Comparison of ENCODE assay signal across 11 mouse cellular contexts in genomic region chr13:34156840-34157185, GRCm38 (mm10). TPM values are rescaled to one million over a fixed set of nuclear protein-coding genes. Genes with fewer than 3 reads are reported as not detected.
DNase-seq lines count a peak whose midpoint lies in the region; ATAC-seq and TF ChIP-seq lines count a peak whose summit lies in the region.
"Had no signal": no experiment of that assay in that cellular context is flagged by ENCODE, and none has a peak within 500 bp of the region (broad histone marks: within the 10 kb centered on the region; RNA-seq: fewer than 3 reads in every experiment).

No protein-coding gene starts in this region.

- H3K4me3 ChIP-seq in heart, adult 2 months = no peak overlapping the region
- H3K4me3 ChIP-seq in embryonic facial prominence, embryonic 15.5 days (replicated peaks) = no peak overlapping the region
- H3K4me3 ChIP-seq in limb, embryonic 15.5 days = no peak overlapping the region
- H3K4me3 ChIP-seq: erythroblast, embryonic 14.5 days had no signal

- no peak overlapping the region for H3K27ac ChIP-seq in heart, adult 2 months
- peak overlapping the region; percentile 63 for H3K27ac ChIP-seq in embryonic facial prominence, embryonic 15.5 days (replicated peaks)
- H3K27ac ChIP-seq in limb, embryonic 15.5 days = peak overlapping the region; percentile 72

- H3K4me1 ChIP-seq in heart, adult 2 months (ENCODE audit: control insufficient read depth, insufficient read depth, low read length) = peaks cover 2% of the 10 kb centered on the region
- peaks cover 29% of the 10 kb centered on the region for H3K4me1 ChIP-seq in embryonic facial prominence, embryonic 15.5 days
- H3K4me1 ChIP-seq in limb, embryonic 15.5 days = peaks cover 24% of the 10 kb centered on the region

- H3K9me3 ChIP-seq in embryonic facial prominence, embryonic 15.5 days (replicated peaks) = no peaks in the 10 kb centered on the region
- H3K9me3 ChIP-seq in limb, embryonic 15.5 days = no peaks in the 10 kb centered on the region

- TF ChIP-seq EP300 in heart, adult 2 months (IDR thresholded peaks at IDR 0.05; ENCODE audit: insufficient read depth, low read depth, low read length) = no peak

- no peak for TF ChIP-seq CTCF in heart, adult 2 months (IDR thresholded peaks at IDR 0.05)

- 53% methylated on average over 2 of the region's 2 CpGs for WGBS in heart, adult 2 months
- 64% methylated on average over 2 of the region's 2 CpGs for WGBS in embryonic facial prominence, embryonic 15.5 days
- WGBS in limb, embryonic 15.5 days = 69% methylated on average over 2 of the region's 2 CpGs

- H3K9ac ChIP-seq in heart, adult 2 months (ENCODE audit: low read depth, low read length) = no peak overlapping the region
- no peak overlapping the region for H3K9ac ChIP-seq in embryonic facial prominence, embryonic 15.5 days
- H3K9ac ChIP-seq in limb, embryonic 15.5 days = no peak overlapping the region

- H3K79me2 ChIP-seq in heart, adult 2 months (replicated peaks; ENCODE audit: control insufficient read depth, insufficient read depth, low read length) = no peaks in the 10 kb centered on the region

- peak; percentile 89 for DNase-seq in heart, adult 11 months
- DNase-seq in heart, adult 2 months = no peak
- peak; percentile 18 for DNase-seq in ovary, postnatal 36 days (ENCODE audit: low spot score)
- DNase-seq in ovary, postnatal 14 days (ENCODE audit: low spot score) = no peak
- no peak for DNase-seq in left cerebral cortex, adult 11 months (ENCODE audit: low spot score)
- DNase-seq in layer of hippocampus, adult 11-12 months (ENCODE audit: low spot score) = no peak
- DNase-seq: kidney, adult 2 months had no signal

- peak; percentile 16; the same call in 1 of the 2 replicates for ATAC-seq in embryonic facial prominence, embryonic 15.5 days (ENCODE audit: insufficient number of reproducible peaks, low FRiP score, low TSS enrichment, low read depth)
- ATAC-seq in limb, embryonic 15.5 days (ENCODE audit: insufficient number of reproducible peaks, low FRiP score, low TSS enrichment, low read depth) = no peak

- no peaks in the 10 kb centered on the region for H3K36me3 ChIP-seq in heart, adult 2 months (ENCODE audit: control insufficient read depth, insufficient read depth, low read length)
- no peaks in the 10 kb centered on the region for H3K36me3 ChIP-seq in embryonic facial prominence, embryonic 15.5 days
- H3K36me3 ChIP-seq in limb, embryonic 15.5 days = no peaks in the 10 kb centered on the region

- H3K4me2 ChIP-seq in embryonic facial prominence, embryonic 15.5 days (replicated peaks) = no peak overlapping the region
- H3K4me2 ChIP-seq in limb, embryonic 15.5 days = no peak overlapping the region

- H3K27me3 ChIP-seq in heart, adult 2 months (ENCODE audit: control insufficient read depth, insufficient read depth, low read length) = no peaks in the 10 kb centered on the region
- H3K27me3 ChIP-seq in embryonic facial prominence, embryonic 15.5 days = no peaks in the 10 kb centered on the region
- no peaks in the 10 kb centered on the region for H3K27me3 ChIP-seq in limb, embryonic 15.5 days

- no peak for TF ChIP-seq POLR2A in heart, adult 2 months (IDR thresholded peaks at IDR 0.05; ENCODE audit: insufficient read depth, low read depth, low read length)

- intact Hi-C loops in heart, adult 2 months (cut with DNase I) = loop anchor here (5.0 kb wide), 1 partner anchor 195 kb away; the partner anchor contains the start of gene Nqo2

RNA-seq across cellular contexts. Expression of gene Psmg4, which starts 6.0 kb away (rescaled TPM):
- 10 to 100 TPM; 23.1 to 29.0 TPM for total RNA-seq in heart, adult 2 months (2021)
- polyA plus RNA-seq in heart, adult 2 months (2012; rRNA removed) = 32.2 and 51.2 TPM in 2 replicates
- 72.6 and 76.4 TPM in 2 replicates for polyA plus RNA-seq in embryonic facial prominence, embryonic 15.5 days (2015; fragmentation: Nextera tagmentation; extraction: Ambion mirVana)
- polyA plus RNA-seq in limb, embryonic 15.5 days (2015; fragmentation: Nextera tagmentation; extraction: Ambion mirVana) = 62.6 and 65.5 TPM in 2 replicates

RNA-seq across cellular contexts. Expression of gene Tubb2b, which starts 26.5 kb away (rescaled TPM):
- 1 to 10 TPM; 2.6 to 5.3 TPM for total RNA-seq in heart, adult 2 months (2021)
- 6.2 and 7.8 TPM in 2 replicates for polyA plus RNA-seq in heart, adult 2 months (2012; rRNA removed)
- 55.4 and 56.9 TPM in 2 replicates for polyA plus RNA-seq in embryonic facial prominence, embryonic 15.5 days (2015; fragmentation: Nextera tagmentation; extraction: Ambion mirVana)
- 33.5 and 34.5 TPM in 2 replicates for polyA plus RNA-seq in limb, embryonic 15.5 days (2015; fragmentation: Nextera tagmentation; extraction: Ambion mirVana)
- total RNA-seq: liver, adult 2 months had no signal

Comparison
In these comparisons a context has a peak if more than half of its experiments do, and no peak if none do; other contexts are left out.
1. DNase-seq: peak in heart, adult 11 months (single experiment) and ovary, postnatal 36 days (single experiment); none in heart, adult 2 months (0 of 2), ovary, postnatal 14 days (single experiment), left cerebral cortex, adult 11 months (single experiment) and layer of hippocampus, adult 11-12 months (single experiment).